Comparison of ENCODE assay signal across 20 mouse cellular contexts in the genomic region with DNA sequence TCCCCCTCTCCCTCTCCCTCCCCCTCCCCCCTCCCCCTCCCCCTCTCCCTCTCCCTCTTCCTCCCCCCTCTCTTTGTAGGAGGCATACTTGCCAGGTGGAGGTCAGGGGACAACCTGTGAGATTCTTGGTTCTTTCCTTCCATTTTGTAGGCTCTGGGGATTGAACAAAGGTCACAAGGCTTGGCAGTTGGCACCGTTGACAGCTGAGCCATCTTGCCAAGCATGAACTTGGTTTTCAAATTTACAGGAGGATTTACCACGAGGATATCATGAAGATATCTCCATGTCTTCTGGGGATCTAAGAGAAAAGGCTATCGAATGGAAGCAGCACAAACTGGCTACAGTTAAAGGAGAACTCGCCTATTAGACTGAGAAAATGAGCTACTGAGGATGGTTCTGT.
DNase-seq lines count a peak whose midpoint lies in the region; ATAC-seq and TF ChIP-seq lines count a peak whose summit lies in the region.
"Had no signal": no experiment of that assay in that cellular context is flagged by ENCODE, and none has a peak within 500 bp of the region (broad histone marks: within the 10 kb centered on the region; RNA-seq: fewer than 3 reads in every experiment).

No protein-coding gene starts in this region.

- 76% methylated on average over 4 of the region's 4 CpGs for WGBS in midbrain, embryonic 14.5 days
- 80% methylated on average over 4 of the region's 4 CpGs for WGBS in midbrain, embryonic 15.5 days
- WGBS in kidney, embryonic 16.5 days = 75% methylated on average over 4 of the region's 4 CpGs
- WGBS in stomach, postnatal 0 days = 63% methylated on average over 4 of the region's 4 CpGs

- no peak overlapping the region for H3K4me3 ChIP-seq in midbrain, embryonic 14.5 days (replicated peaks; ENCODE audit: low read depth, low read length)
- no peak overlapping the region for H3K4me3 ChIP-seq in midbrain, embryonic 15.5 days
- H3K4me3 ChIP-seq in kidney, embryonic 16.5 days (ENCODE audit: low read length) = no peak overlapping the region
- H3K4me3 ChIP-seq in stomach, postnatal 0 days (ENCODE audit: low read depth, low read length) = no peak overlapping the region
- H3K4me3 ChIP-seq: forebrain, embryonic 13.5 days; left cerebral cortex, adult 2 months; limb, embryonic 10.5 days; liver, embryonic 12.5 days; midbrain, embryonic 12.5 days; myocyte had no signal

- no peak for TF ChIP-seq EP300 in stomach, postnatal 0 days (optimal IDR thresholded peaks at IDR 0.05)

- no peaks in the 10 kb centered on the region for H3K27me3 ChIP-seq in midbrain, embryonic 14.5 days (ENCODE audit: control insufficient read depth, insufficient read depth, low read length)
- H3K27me3 ChIP-seq in midbrain, embryonic 15.5 days (replicated peaks) = no peaks in the 10 kb centered on the region
- no peaks in the 10 kb centered on the region for H3K27me3 ChIP-seq in kidney, embryonic 16.5 days (ENCODE audit: insufficient read depth, low read length)
- H3K27me3 ChIP-seq in stomach, postnatal 0 days (ENCODE audit: control insufficient read depth, insufficient read depth, low read length) = no peaks in the 10 kb centered on the region
- H3K27me3 ChIP-seq: forebrain, embryonic 13.5 days; liver, embryonic 12.5 days had no signal

- peak; percentile 34 for DNase-seq in kidney, adult 11 months
- DNase-seq in kidney, postnatal 4 days = no peak
- DNase-seq in midbrain, embryonic 14.5 days = no peak
- no peak for DNase-seq in stomach, postnatal 0 days (ENCODE audit: low spot score)
- DNase-seq in thymus, postnatal 10 days (ENCODE audit: low spot score in 2 of 2) = no peak
- no peak for DNase-seq in spleen, postnatal 10 days (ENCODE audit: low spot score in 2 of 2)
- DNase-seq: cerebellum, adult 8-10 months; layer of hippocampus, adult 9-11 months; right cerebral cortex, postnatal 14 days; thymus, postnatal 36 days had no signal

- H3K4me1 ChIP-seq in midbrain, embryonic 14.5 days (ENCODE audit: control insufficient read depth, insufficient read depth, low read length) = 0 out of 2 replicates have a peak, but pooled peaks cover under 1% of the 10 kb centered on the region
- H3K4me1 ChIP-seq in midbrain, embryonic 15.5 days = peaks cover 24% of the 10 kb centered on the region; the same call in 1 of the 2 replicates
- H3K4me1 ChIP-seq in kidney, embryonic 16.5 days (ENCODE audit: insufficient read depth, low read length) = peaks cover 35% of the 10 kb centered on the region; the same call in 1 of the 2 replicates
- peaks cover 5% of the 10 kb centered on the region; the same call in 1 of the 2 replicates for H3K4me1 ChIP-seq in stomach, postnatal 0 days (replicated peaks; ENCODE audit: control insufficient read depth, insufficient read depth)

- no peaks in the 10 kb centered on the region for H3K36me3 ChIP-seq in midbrain, embryonic 14.5 days (ENCODE audit: control insufficient read depth, insufficient read depth, low read length)
- no peaks in the 10 kb centered on the region for H3K36me3 ChIP-seq in midbrain, embryonic 15.5 days (replicated peaks)
- H3K36me3 ChIP-seq in kidney, embryonic 16.5 days (ENCODE audit: insufficient read depth, low read length) = no peaks in the 10 kb centered on the region
- no peaks in the 10 kb centered on the region for H3K36me3 ChIP-seq in stomach, postnatal 0 days (ENCODE audit: control insufficient read depth, insufficient read depth, low read length)
- H3K36me3 ChIP-seq: limb, embryonic 10.5 days; liver, embryonic 12.5 days; midbrain, embryonic 12.5 days had no signal

- ATAC-seq in midbrain, embryonic 14.5 days (ENCODE audit: low FRiP score, low TSS enrichment) = no peak
- ATAC-seq in midbrain, embryonic 15.5 days (replicated peaks) = no peak
- ATAC-seq in kidney, embryonic 16.5 days (ENCODE audit: low FRiP score, low TSS enrichment) = no peak
- no peak for ATAC-seq in stomach, postnatal 0 days (ENCODE audit: low FRiP score, low TSS enrichment)
- ATAC-seq: forebrain, embryonic 13.5 days; inflammation-experienced regulatory T-cells, adult 6 months; liver, embryonic 12.5 days had no signal

- H3K27ac ChIP-seq in midbrain, embryonic 14.5 days (replicated peaks; ENCODE audit: low read depth, low read length) = peak overlapping the region; percentile 4; the same call in 1 of the 2 replicates
- H3K27ac ChIP-seq in midbrain, embryonic 15.5 days = no peak overlapping the region
- 0 out of 2 replicates have a peak overlapping the region, but pooled peaks have one; percentile 35 for H3K27ac ChIP-seq in kidney, embryonic 16.5 days (ENCODE audit: low read length)
- 0 out of 2 replicates have a peak overlapping the region, but pooled peaks have one; percentile 20 for H3K27ac ChIP-seq in stomach, postnatal 0 days (replicated peaks)
- H3K27ac ChIP-seq: forebrain, embryonic 13.5 days; left cerebral cortex, adult 2 months; limb, embryonic 10.5 days; liver, embryonic 12.5 days; midbrain, embryonic 12.5 days had no signal

- TF ChIP-seq CTCF in stomach, postnatal 0 days (IDR thresholded peaks at IDR 0.05; ENCODE audit: low read depth) = no peak

- no peak overlapping the region for H3K4me2 ChIP-seq in midbrain, embryonic 14.5 days (ENCODE audit: low read length)
- H3K4me2 ChIP-seq in midbrain, embryonic 15.5 days = no peak overlapping the region
- H3K4me2 ChIP-seq in kidney, embryonic 16.5 days (replicated peaks; ENCODE audit: low read depth, low read length) = no peak overlapping the region
- no peak overlapping the region for H3K4me2 ChIP-seq in stomach, postnatal 0 days (replicated peaks; ENCODE audit: low read depth)
- H3K4me2 ChIP-seq: forebrain, embryonic 13.5 days; liver, embryonic 12.5 days; lung, embryonic 14.5 days; midbrain, embryonic 12.5 days had no signal

- H3K9me3 ChIP-seq in midbrain, embryonic 14.5 days (ENCODE audit: control insufficient read depth, low read length) = no peaks in the 10 kb centered on the region
- no peaks in the 10 kb centered on the region for H3K9me3 ChIP-seq in midbrain, embryonic 15.5 days
- H3K9me3 ChIP-seq in kidney, embryonic 16.5 days (ENCODE audit: low read length) = no peaks in the 10 kb centered on the region
- no peaks in the 10 kb centered on the region for H3K9me3 ChIP-seq in stomach, postnatal 0 days (ENCODE audit: control insufficient read depth, low read length)
- H3K9me3 ChIP-seq: forebrain, embryonic 13.5 days; limb, embryonic 10.5 days; liver, embryonic 12.5 days; midbrain, embryonic 12.5 days had no signal

- no peak overlapping the region for H3K9ac ChIP-seq in midbrain, embryonic 14.5 days (replicated peaks; ENCODE audit: low read length)
- no peak overlapping the region for H3K9ac ChIP-seq in midbrain, embryonic 15.5 days
- no peak overlapping the region for H3K9ac ChIP-seq in kidney, embryonic 16.5 days (replicated peaks; ENCODE audit: low read length)
- no peak overlapping the region for H3K9ac ChIP-seq in stomach, postnatal 0 days (ENCODE audit: low read length)
- H3K9ac ChIP-seq: forebrain, embryonic 13.5 days; liver, embryonic 12.5 days; lung, embryonic 14.5 days; midbrain, embryonic 12.5 days had no signal
